Comparison of ENCODE assay signal across 8 mouse cellular contexts in the genomic region with DNA sequence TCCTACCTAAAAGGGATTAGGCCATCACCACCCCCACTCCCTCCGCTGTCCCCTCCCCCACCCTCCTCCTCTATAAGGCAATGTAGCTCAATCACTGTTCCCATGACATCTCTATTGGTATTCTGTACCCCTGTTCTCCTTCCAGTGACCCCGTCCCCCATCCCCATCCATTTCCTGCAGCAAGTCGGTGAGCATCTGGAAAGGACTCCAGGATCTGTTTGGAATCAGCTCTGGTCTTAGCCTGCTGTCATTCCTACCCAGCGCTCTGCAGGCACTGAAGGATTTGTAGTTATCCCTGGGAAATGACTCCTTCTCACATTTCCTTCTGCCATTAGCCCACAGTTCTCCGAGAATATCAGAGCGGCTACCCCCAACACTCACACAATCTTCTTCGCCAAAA. TPM values are rescaled to one million over a fixed set of nuclear protein-coding genes. Genes with fewer than 3 reads are reported as not detected.
A peak's percentile ranks its signal among the peaks of the same experiment; 100 is the strongest.
DNase-seq lines count a peak whose midpoint lies in the region; ATAC-seq and TF ChIP-seq lines count a peak whose summit lies in the region.

No protein-coding gene starts in this region.

- no peaks in the 10 kb centered on the region for H3K9me3 ChIP-seq in liver, embryonic 14.5 days (ENCODE audit: control insufficient read depth, low read length)

- ATAC-seq in liver, embryonic 14.5 days (ENCODE audit: insufficient read depth): no peak

- TF ChIP-seq CTCF in testis, adult 2 months (IDR thresholded peaks at IDR 0.05; ENCODE audit: control insufficient read depth, insufficient read depth, insufficient replicate concordance, low read depth, low read length): no peak
- no peak for TF ChIP-seq CTCF in liver, embryonic 14.5 days (IDR thresholded peaks at IDR 0.05; ENCODE audit: low read depth)

- H3K4me1 ChIP-seq in testis, adult 2 months (ENCODE audit: control insufficient read depth, insufficient read depth, low read length): no peaks in the 10 kb centered on the region; the same call in 1 of the 2 replicates
- no peaks in the 10 kb centered on the region for H3K4me1 ChIP-seq in liver, embryonic 14.5 days (replicated peaks; ENCODE audit: control insufficient read depth in 2 of 2, insufficient read depth in 2 of 2, low read length in 1 of 2)

- H3K4me2 ChIP-seq in liver, embryonic 14.5 days (ENCODE audit: low read depth): peak overlapping the region; percentile 27

- H3K27ac ChIP-seq in testis, adult 2 months (ENCODE audit: control insufficient read depth, insufficient read depth, low read depth, low read length): no peak overlapping the region
- no peak overlapping the region for H3K27ac ChIP-seq in liver, embryonic 14.5 days

- no peaks in the 10 kb centered on the region for H3K36me3 ChIP-seq in testis, adult 2 months (ENCODE audit: control insufficient read depth, insufficient read depth, low read length)
- no peaks in the 10 kb centered on the region for H3K36me3 ChIP-seq in liver, embryonic 14.5 days (replicated peaks; ENCODE audit: control insufficient read depth, insufficient read depth, low read depth)

- 18% methylated on average over 7 of the region's 7 CpGs for WGBS in liver, embryonic 14.5 days (ENCODE audit: insufficient replicate concordance)

- TF ChIP-seq POLR2A in testis, adult 2 months (IDR thresholded peaks at IDR 0.05; ENCODE audit: control insufficient read depth, low read depth, low read length): no peak

- H3K27me3 ChIP-seq in testis, adult 2 months (ENCODE audit: control insufficient read depth, insufficient read depth, low read length): no peaks in the 10 kb centered on the region
- no peaks in the 10 kb centered on the region for H3K27me3 ChIP-seq in liver, embryonic 14.5 days (ENCODE audit: control insufficient read depth, insufficient read depth, low read length)

- H3K4me3 ChIP-seq in testis, adult 2 months (ENCODE audit: control insufficient read depth, low read depth, low read length): peak overlapping the region; percentile 7; the same call in 1 of the 2 replicates
- peak overlapping the region; percentile 31 to 53 for H3K4me3 ChIP-seq in liver, embryonic 14.5 days (ENCODE audit: insufficient read depth in 1 of 2, low read depth in 2 of 2, low read length in 2 of 2)

- H3K9ac ChIP-seq in liver, embryonic 14.5 days (replicated peaks): no peak overlapping the region

- peak; percentile 6 for DNase-seq in embryo, embryonic 10 days (ENCODE audit: low spot score)
- DNase-seq in embryo, embryonic 9.5 days (ENCODE audit: extremely low spot score): no peak
- no peak for DNase-seq in testis, postnatal 14 days (ENCODE audit: low spot score)
- DNase-seq in liver, embryonic 14.5 days (ENCODE audit: low read depth in 3 of 3, low spot score in 3 of 3): no peak
- no peak for DNase-seq in B cell, adult 2 months
- DNase-seq in gastrocnemius, postnatal 25 days: no peak
- DNase-seq in frontal cortex, postnatal 14 days (ENCODE audit: low spot score in 2 of 2): no peak

- no peak for TF ChIP-seq EP300 in liver, embryonic 14.5 days (IDR thresholded peaks at IDR 0.05; ENCODE audit: low read depth)

RNA-seq across cellular contexts. Expression of a gene that starts 0.4 kb away (rescaled TPM):
- polyA plus RNA-seq in testis, adult 2 months (2012; rRNA removed): not detected in 2 replicates
- 6.4 and 13.8 TPM in 2 replicates for polyA plus RNA-seq in liver, embryonic 14.5 days (2012; rRNA removed)
- polyA plus RNA-seq in liver, embryonic 14.5 days (2014; fragmentation: Nextera tagmentation; extraction: Ambion mirVana): 2.9 and 4.0 TPM in 2 replicates
- total RNA-seq in gastrocnemius, postnatal 25 days (2021): 10 to 100 TPM; 27.5 to 46.6 TPM

RNA-seq across cellular contexts. Expression of a gene that starts 11.3 kb away (rescaled TPM):
- not detected in 2 replicates for polyA plus RNA-seq in testis, adult 2 months (2012; rRNA removed)
- polyA plus RNA-seq in liver, embryonic 14.5 days (2012; rRNA removed): 0.12 and 0.14 TPM in 2 replicates
- polyA plus RNA-seq in liver, embryonic 14.5 days (2014; fragmentation: Nextera tagmentation; extraction: Ambion mirVana): 0.10 and 0.76 TPM in 2 replicates
- total RNA-seq in gastrocnemius, postnatal 25 days (2021): 10 to 100 TPM; 65.8 to 81.0 TPM

RNA-seq across cellular contexts. Expression of a gene that starts 12.1 kb away (rescaled TPM):
- 1.9 and 2.2 TPM in 2 replicates for polyA plus RNA-seq in testis, adult 2 months (2012; rRNA removed)
- polyA plus RNA-seq in liver, embryonic 14.5 days (2012; rRNA removed): 106 and 169 TPM in 2 replicates
- polyA plus RNA-seq in liver, embryonic 14.5 days (2014; fragmentation: Nextera tagmentation; extraction: Ambion mirVana): 137 and 150 TPM in 2 replicates
- 10 to 100 TPM in 1 of 2 experiments, 1 to 10 TPM in 1; 9.9 to 26.7 TPM for total RNA-seq in gastrocnemius, postnatal 25 days (2021)

RNA-seq across cellular contexts. Expression of a gene that starts 31.1 kb away (rescaled TPM):
- 3.8 and 4.2 TPM in 2 replicates for polyA plus RNA-seq in testis, adult 2 months (2012; rRNA removed)
- 66.5 and 105 TPM in 2 replicates for polyA plus RNA-seq in liver, embryonic 14.5 days (2012; rRNA removed)
- polyA plus RNA-seq in liver, embryonic 14.5 days (2014; fragmentation: Nextera tagmentation; extraction: Ambion mirVana): 189 and 191 TPM in 2 replicates
- total RNA-seq in gastrocnemius, postnatal 25 days (2021): 10 to 100 TPM; 13.9 to 18.7 TPM

RNA-seq across cellular contexts. Expression of a gene that starts 41.6 kb away (rescaled TPM):
- polyA plus RNA-seq in testis, adult 2 months (2012; rRNA removed): 7.4 and 9.7 TPM in 2 replicates
- 80.9 and 128 TPM in 2 replicates for polyA plus RNA-seq in liver, embryonic 14.5 days (2012; rRNA removed)
- 233 and 236 TPM in 2 replicates for polyA plus RNA-seq in liver, embryonic 14.5 days (2014; fragmentation: Nextera tagmentation; extraction: Ambion mirVana)
- 10 to 100 TPM; 30.8 to 36.1 TPM for total RNA-seq in gastrocnemius, postnatal 25 days (2021)

Comparison
In these comparisons a context has a peak if more than half of its experiments do, and no peak if none do; other contexts are left out.
1. RNA of a gene that starts 12.1 kb away (polyA plus RNA-seq): 106 to 169 TPM in liver, embryonic 14.5 days; 1.9 to 2.2 TPM in testis, adult 2 months; every median in the first group is over 10 times any median in the second.